ENCODE assay signal across 14 mouse cellular contexts in the genomic region with DNA sequence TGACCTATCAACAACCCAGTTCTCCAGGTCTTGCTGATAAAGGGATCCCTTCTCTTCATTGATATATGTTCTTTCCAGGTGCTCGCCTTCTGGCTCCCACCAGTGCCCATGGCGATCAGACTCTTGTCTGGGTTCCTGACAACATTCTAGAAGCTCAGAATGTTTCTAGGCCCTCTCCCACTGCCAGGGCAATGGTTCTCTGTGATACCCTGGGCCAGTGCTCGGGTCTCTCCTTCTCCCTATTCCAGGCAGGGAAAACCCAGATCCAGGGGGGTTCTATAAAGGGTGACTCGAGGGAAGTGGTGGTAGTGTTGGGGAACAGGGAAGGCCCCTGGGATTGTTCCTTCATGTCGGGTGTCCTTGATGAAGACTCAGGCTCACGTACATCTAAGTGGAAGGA. TPM values are rescaled to one million over a fixed set of nuclear protein-coding genes. Genes with fewer than 3 reads are reported as not detected.
A peak's percentile ranks its signal among the peaks of the same experiment; 100 is the strongest.
DNase-seq lines count a peak whose midpoint lies in the region; ATAC-seq and TF ChIP-seq lines count a peak whose summit lies in the region.
"Had no signal": no experiment of that assay in that cellular context is flagged by ENCODE, and none has a peak within 500 bp of the region (broad histone marks: within the 10 kb centered on the region; RNA-seq: fewer than 3 reads in every experiment).

A gene (minus strand): TSS at position 101 of the 400 bp plus-strand sequence.

- TF ChIP-seq CTCF in stomach, postnatal 0 days (IDR thresholded peaks at IDR 0.05; ENCODE audit: low read depth), result no peak

- H3K4me3 ChIP-seq in heart, embryonic 14.5 days (ENCODE audit: control insufficient read depth in 1 of 2, insufficient read depth in 1 of 2, low read depth in 1 of 2, low read length in 2 of 2), result peak within 1 kb of the TSS in 1 of 2 experiments; percentile 29; a peak in 2 of 4 replicates
- H3K4me3 ChIP-seq in stomach, embryonic 15.5 days (replicated peaks), result no peak within 1 kb of the TSS
- no peak within 1 kb of the TSS for H3K4me3 ChIP-seq in stomach, postnatal 0 days (ENCODE audit: low read depth, low read length)
- H3K4me3 ChIP-seq in limb, embryonic 10.5 days, result peak within 1 kb of the TSS; percentile 39

- WGBS in heart, embryonic 14.5 days, result 81% methylated on average over 6 of the region's 6 CpGs
- WGBS in stomach, embryonic 15.5 days, result 83% methylated on average over 6 of the region's 6 CpGs
- 86% methylated on average over 6 of the region's 6 CpGs for WGBS in stomach, postnatal 0 days
- 85% methylated on average over 6 of the region's 6 CpGs for WGBS in limb, embryonic 10.5 days

- no peaks in the 10 kb centered on the region for H3K36me3 ChIP-seq in heart, embryonic 14.5 days (ENCODE audit: control insufficient read depth, insufficient read depth, low read length)
- no peaks in the 10 kb centered on the region for H3K36me3 ChIP-seq in stomach, embryonic 15.5 days
- H3K36me3 ChIP-seq in stomach, postnatal 0 days (ENCODE audit: control insufficient read depth, insufficient read depth, low read length), result no peaks in the 10 kb centered on the region
- 0 out of 2 replicates have a peak, but pooled peaks cover 2% of the 10 kb centered on the region for H3K36me3 ChIP-seq in limb, embryonic 10.5 days

- no peak for TF ChIP-seq EP300 in stomach, postnatal 0 days (optimal IDR thresholded peaks at IDR 0.05)

- ATAC-seq in heart, embryonic 14.5 days (ENCODE audit: insufficient number of reproducible peaks, insufficient read depth, low FRiP score, low read depth), result no peak
- ATAC-seq in stomach, embryonic 15.5 days (ENCODE audit: insufficient read depth, low FRiP score, low read depth), result no peak
- ATAC-seq in stomach, postnatal 0 days (ENCODE audit: low FRiP score, low TSS enrichment), result no peak
- ATAC-seq: CD4-positive, CD25-positive, alpha-beta regulatory T cell, adult 4 months had no signal

- DNase-seq in heart, adult 18-20 months, result no peak
- DNase-seq in stomach, postnatal 0 days (ENCODE audit: low spot score), result no peak
- no peak for DNase-seq in limb, embryonic 10.5 days (ENCODE audit: low spot score)
- DNase-seq in cerebellum, adult 9-11 months, result no peak
- DNase-seq in spleen, adult 18-20 months, result no peak
- DNase-seq in gastrocnemius, postnatal 25 days, result no peak
- DNase-seq: kidney, adult 8-10 months; right cerebral cortex, adult 18-20 months had no signal

- 0 out of 2 replicates have a peak within 1 kb of the TSS, but pooled peaks have one; percentile 75 for H3K4me2 ChIP-seq in heart, embryonic 14.5 days (ENCODE audit: low read length)
- peak within 1 kb of the TSS; percentile 57 for H3K4me2 ChIP-seq in stomach, embryonic 15.5 days
- no peak within 1 kb of the TSS; the same call in 1 of the 2 replicates for H3K4me2 ChIP-seq in stomach, postnatal 0 days (replicated peaks; ENCODE audit: low read depth)

- peak within 1 kb of the TSS; percentile 57; the same call in 1 of the 2 replicates for H3K9ac ChIP-seq in heart, embryonic 14.5 days (ENCODE audit: low read length)
- H3K9ac ChIP-seq in stomach, embryonic 15.5 days, result no peak within 1 kb of the TSS
- no peak within 1 kb of the TSS for H3K9ac ChIP-seq in stomach, postnatal 0 days (ENCODE audit: low read length)

- no peak within 1 kb of the TSS for H3K27ac ChIP-seq in heart, embryonic 14.5 days (replicated peaks in 1 of 2; ENCODE audit: control insufficient read depth in 1 of 2, insufficient read depth in 1 of 2, low read depth in 2 of 2, low read length in 2 of 2)
- H3K27ac ChIP-seq in stomach, embryonic 15.5 days, result no peak within 1 kb of the TSS
- no peak within 1 kb of the TSS for H3K27ac ChIP-seq in stomach, postnatal 0 days (replicated peaks)
- peak within 1 kb of the TSS; percentile 66 for H3K27ac ChIP-seq in limb, embryonic 10.5 days

- no peaks in the 10 kb centered on the region for H3K9me3 ChIP-seq in heart, embryonic 14.5 days (ENCODE audit: control insufficient read depth, low read length)
- H3K9me3 ChIP-seq in stomach, embryonic 15.5 days, result no peaks in the 10 kb centered on the region
- H3K9me3 ChIP-seq in stomach, postnatal 0 days (ENCODE audit: control insufficient read depth, low read length), result no peaks in the 10 kb centered on the region
- H3K9me3 ChIP-seq in limb, embryonic 10.5 days (replicated peaks), result no peaks in the 10 kb centered on the region

- H3K27me3 ChIP-seq in heart, embryonic 14.5 days (ENCODE audit: control insufficient read depth, insufficient read depth, low read length), result peaks cover 24% of the 10 kb centered on the region
- H3K27me3 ChIP-seq in stomach, embryonic 15.5 days (replicated peaks), result 0 out of 2 replicates have a peak, but pooled peaks cover 5% of the 10 kb centered on the region
- H3K27me3 ChIP-seq in stomach, postnatal 0 days (ENCODE audit: control insufficient read depth, insufficient read depth, low read length), result no peaks in the 10 kb centered on the region
- H3K27me3 ChIP-seq in limb, embryonic 10.5 days (ENCODE audit: low read depth, poor library complexity, severe bottlenecking), result peaks cover 31% of the 10 kb centered on the region

- peaks cover 0 to 2% of the 10 kb centered on the region in 2 experiments; a peak in 1 of 4 replicates for H3K4me1 ChIP-seq in heart, embryonic 14.5 days (ENCODE audit: control insufficient read depth in 2 of 2, insufficient read depth in 2 of 2, low read length in 2 of 2)
- no peaks in the 10 kb centered on the region for H3K4me1 ChIP-seq in stomach, embryonic 15.5 days
- no peaks in the 10 kb centered on the region for H3K4me1 ChIP-seq in stomach, postnatal 0 days (replicated peaks; ENCODE audit: control insufficient read depth, insufficient read depth)
- peaks cover 37% of the 10 kb centered on the region for H3K4me1 ChIP-seq in limb, embryonic 10.5 days

RNA-seq across cellular contexts. Expression of the gene that starts here (rescaled TPM):
- not detected in 2 replicates for polyA plus RNA-seq in heart, embryonic 14.5 days (2014; fragmentation: Nextera tagmentation; extraction: Ambion mirVana)
- not detected for total RNA-seq in heart, adult 18-20 months (2021)
- polyA plus RNA-seq in stomach, embryonic 15.5 days (2015; fragmentation: Nextera tagmentation; extraction: Ambion mirVana), result not detected in 2 replicates
- polyA plus RNA-seq in stomach, postnatal 0 days (2015; fragmentation: Nextera tagmentation; extraction: Ambion mirVana), result 0.18 TPM in 1 of 2 replicates, not detected in the other
- not detected in 2 replicates for polyA plus RNA-seq in limb, embryonic 10.5 days (2016; fragmentation: Nextera tagmentation; extraction: Ambion mirVana)
- total RNA-seq in gastrocnemius, postnatal 25 days (2021), result not detected
- total RNA-seq: common myeloid progenitor, adult 5-6 weeks; left cerebral cortex, postnatal 36 days had no signal
- polyA plus RNA-seq: stomach, embryonic 14.5 days had no signal
